Mouse (Mus musculus): ENCODE measurements around the gene Olfr810. TPM values are rescaled to one million over a fixed set of nuclear protein-coding genes. Genes with fewer than 3 reads are reported as not detected.

Gene Olfr810
- not detected for total RNA-seq (2023)

GRCm38 (mm10) chr10:129794817-129795216 is at the start of gene Olfr810:
Gene Olfr810, minus strand, starts transcription at chr10:129794917.

DNA sequence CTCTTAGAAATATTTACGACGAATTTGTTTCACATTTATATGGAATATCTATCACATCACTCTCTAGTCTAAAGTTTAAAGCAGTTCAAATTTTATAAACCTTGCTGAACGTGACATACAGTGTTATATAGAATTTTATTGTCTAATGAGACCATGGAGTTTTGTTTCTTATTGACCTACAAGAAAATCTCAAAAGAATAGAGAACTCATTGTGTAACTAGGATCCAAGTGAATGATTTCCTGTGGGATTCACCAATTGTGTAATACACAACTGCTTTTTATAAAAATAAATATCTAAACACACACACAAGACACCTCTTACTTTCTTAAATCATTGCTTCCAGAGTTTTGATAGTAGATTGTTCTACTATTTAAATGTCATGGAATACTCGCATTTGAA is 9.6 kb upstream of the Olfr810 start, which contains the start of gene Olfr811:
Gene Olfr811 (minus strand): TSS at position 101 of the 400 bp plus-strand sequence.

GRCm38 (mm10) chr10:129774338-129774737 is 20.4 kb downstream of the Olfr810 start, which contains the start of gene Olfr809:
Gene Olfr809, plus strand, starts transcription at chr10:129774638.

GRCm38 (mm10) chr10:129765182-129765581 is 29.5 kb downstream of the Olfr810 start, which contains the start of gene Olfr808:
Gene Olfr808, plus strand, starts transcription at chr10:129765482.

GRCm38 (mm10) chr10:129757693-129758092 is 37.0 kb downstream of the Olfr810 start, which contains the start of gene Olfr807:
Gene Olfr807, minus strand, starts transcription at chr10:129757793.

GRCm38 (mm10) chr10:129741821-129742220 is 52.9 kb downstream of the Olfr810 start, which contains the start of gene Olfr806:
Gene Olfr806, minus strand, starts transcription at chr10:129741921.

Other genes with a start within 250 kb of the Olfr810 start
- gene Olfr794, start 227.3 kb downstream of the Olfr810 start, total RNA-seq (2023) = not detected
- gene Olfr796, start 182.3 kb downstream of the Olfr810 start, total RNA-seq (2023) = not detected
- not detected for gene Olfr798, start 167.0 kb downstream of the Olfr810 start, total RNA-seq (2023)
- gene Olfr799, start 157.4 kb downstream of the Olfr810 start, total RNA-seq (2023) = not detected
- gene Olfr800, start 137.2 kb downstream of the Olfr810 start, total RNA-seq (2023) = not detected
- not detected for gene Olfr801, start 121.1 kb downstream of the Olfr810 start, total RNA-seq (2023)
- not detected for gene Olfr802, start 106.7 kb downstream of the Olfr810 start, total RNA-seq (2023)
- gene Olfr803, start 100.6 kb downstream of the Olfr810 start, total RNA-seq (2023) = not detected
- not detected for gene Olfr804, start 91.7 kb downstream of the Olfr810 start, total RNA-seq (2023)
- not detected for gene Olfr805, start 65.5 kb downstream of the Olfr810 start, total RNA-seq (2023)
- gene Olfr806, start 53.0 kb downstream of the Olfr810 start, total RNA-seq (2023) = not detected
- gene Olfr807, start 37.1 kb downstream of the Olfr810 start, total RNA-seq (2023) = not detected
- gene Olfr808, start 29.4 kb downstream of the Olfr810 start, total RNA-seq (2023) = not detected
- gene Olfr809, start 20.3 kb downstream of the Olfr810 start, total RNA-seq (2023) = not detected
- gene Olfr811, start 9.5 kb upstream of the Olfr810 start, total RNA-seq (2023) = not detected
- not detected for gene Olfr812, start 51.2 kb upstream of the Olfr810 start, total RNA-seq (2023)
- gene Olfr813, start 60.5 kb upstream of the Olfr810 start, total RNA-seq (2023) = not detected
- not detected for gene Olfr814, start 84.9 kb upstream of the Olfr810 start, total RNA-seq (2023)
- gene Olfr815, start 111.0 kb upstream of the Olfr810 start, total RNA-seq (2023) = not detected
- gene Olfr816, start 120.7 kb upstream of the Olfr810 start, total RNA-seq (2023) = not detected
- not detected for gene Olfr818, start 154.2 kb upstream of the Olfr810 start, total RNA-seq (2023)
- not detected for gene Olfr819, start 172.3 kb upstream of the Olfr810 start, total RNA-seq (2023)
- gene Olfr247, start 181.2 kb upstream of the Olfr810 start, total RNA-seq (2023) = not detected
- gene Gm10310, start 190.1 kb upstream of the Olfr810 start, total RNA-seq (2023) = not detected
- not detected for gene Olfr820, start 217.7 kb upstream of the Olfr810 start, total RNA-seq (2023)
- not detected for gene Olfr821, start 235.4 kb upstream of the Olfr810 start, total RNA-seq (2023)

Data from CD4-positive naive resting alpha-beta T cell, adult 76 days (primary cell).